Mouse (Mus musculus): ENCODE measurements around the gene Atf5. TPM values are rescaled to one million over a fixed set of nuclear protein-coding genes. Genes with fewer than 3 reads are reported as not detected.

Atf5 gene
- total and polyA plus RNA-seq, 3 experiments, result 13.4 to 82.3 (median 71.1) TPM

GRCm38 (mm10) chr7:44857905-44858304, 41.4 kb upstream of the Atf5 start:
- dilution Hi-C loops (cut with MboI; ENCODE audit: extremely low pct_ligation_motif_present, extremely low pct_unique_long_range_greater_than_20kb, low sequenced_read_pairs), result no loop called here
- H3K4me3 ChIP-seq (replicated peaks in 1 of 3; ENCODE audit: low read depth in 2 of 3, low read length in 2 of 3, poor library complexity in 1 of 3), result peak overlapping the region; percentile 64 to 92 (median 72)
- 0 out of 2 replicates have a peak, but pooled peaks cover under 1% of the 10 kb centered on the region for H3K79me2 ChIP-seq (replicated peaks; ENCODE audit: control insufficient read depth, extremely low read depth, insufficient read depth, poor library complexity, severe bottlenecking)
- peak overlapping the region; percentile 63 for H3K4me2 ChIP-seq (ENCODE audit: insufficient read depth, low read depth, poor library complexity, severe bottlenecking)
- TF ChIP-seq CHD2 (IDR thresholded peaks at IDR 0.05; ENCODE audit: low read length) (no peak), EP300 (IDR thresholded peaks at IDR 0.05; ENCODE audit: low read length) (no peak), MAX (IDR thresholded peaks at IDR 0.05; ENCODE audit: low read length) (no peak), GABPA (IDR thresholded peaks at IDR 0.05; ENCODE audit: insufficient replicate concordance, low read depth, low read length) (no peak), JUND (conservative IDR thresholded peaks at IDR 0.05; ENCODE audit: low read depth, low read length) (no peak), KAT2A (IDR thresholded peaks at IDR 0.05; ENCODE audit: insufficient replicate concordance, low read length) (no peak), RAD21 (IDR thresholded peaks at IDR 0.05; ENCODE audit: low read depth, low read length) (no peak)
- peak overlapping the region; percentile 74; the same call in 1 of the 2 replicates for H3K9ac ChIP-seq (ENCODE audit: insufficient read depth, low read depth)
- no peaks in the 10 kb centered on the region for H3K27me3 ChIP-seq (replicated peaks)
- in situ Hi-C loops (cut with MboI; ENCODE audit: low pct_ligation_motif_present, low pct_unique_long_range_greater_than_20kb, low sequenced_read_pairs), result loop anchor here (10.0 kb wide), 1 partner anchor 97 kb away; no protein-coding TSS in a partner anchor
- H3K36me3 ChIP-seq (replicated peaks in 1 of 2; ENCODE audit: control insufficient read depth in 1 of 2, insufficient read depth in 1 of 2, low read length in 1 of 2), result peaks cover 21 to 44% of the 10 kb centered on the region in 2 experiments
- no peaks in the 10 kb centered on the region for H3K9me3 ChIP-seq (replicated peaks; ENCODE audit: low read length)
- H3K27ac ChIP-seq (ENCODE audit: insufficient read depth, low read depth), result no peak overlapping the region
- H3K4me1 ChIP-seq (ENCODE audit: control insufficient read depth in 1 of 2, insufficient read depth in 2 of 2), result peaks cover 21 to 62% of the 10 kb centered on the region in 2 experiments
- peak; percentile 68 for DNase-seq (ENCODE audit: extremely low read depth)

- H3K4me1 ChIP-seq (ENCODE audit: control insufficient read depth in 1 of 2, insufficient read depth in 2 of 2), result peaks cover 28 to 68% of the 10 kb centered on the region in 2 experiments
- TF ChIP-seq SIN3A (IDR thresholded peaks at IDR 0.05; ENCODE audit: low read length), result peak; percentile 89
- TF ChIP-seq EP300 (IDR thresholded peaks at IDR 0.05; ENCODE audit: low read length), result no peak
- no peak for TF ChIP-seq ZKSCAN1 (IDR thresholded peaks at IDR 0.05; ENCODE audit: borderline replicate concordance, low read depth, low read length)
- TF ChIP-seq MAFK (IDR thresholded peaks at IDR 0.05; ENCODE audit: insufficient replicate concordance, low read length), result no peak
- TF ChIP-seq RCOR1 (conservative IDR thresholded peaks at IDR 0.05; ENCODE audit: low read depth, low read length), result no peak
- peak; percentile 73; the same call in 1 of the 2 replicates for TF ChIP-seq TBP (conservative IDR thresholded peaks at IDR 0.05; ENCODE audit: low read depth, low read length)
- TF ChIP-seq PAX5 (IDR thresholded peaks at IDR 0.05; ENCODE audit: low read length), result no peak
- no peak for TF ChIP-seq CHD1 (IDR thresholded peaks at IDR 0.05; ENCODE audit: low read depth, low read length)
- TF ChIP-seq MAX (IDR thresholded peaks at IDR 0.05; ENCODE audit: low read length), result peak; percentile 71; the same call in 1 of the 2 replicates
- TF ChIP-seq ZNF384 (IDR thresholded peaks at IDR 0.05; ENCODE audit: low read depth, low read length), result no peak
- peak; percentile 85; the same call in 1 of the 2 replicates for TF ChIP-seq E2F4 (IDR thresholded peaks at IDR 0.05; ENCODE audit: insufficient replicate concordance, low read depth, low read length)
- TF ChIP-seq HCFC1 (IDR thresholded peaks at IDR 0.05; ENCODE audit: low read depth, low read length), result peak; percentile 81
- peak; percentile 72; the same call in 1 of the 2 replicates for TF ChIP-seq IRF4 (IDR thresholded peaks at IDR 0.05; ENCODE audit: low read depth, low read length)
- TF ChIP-seq NRF1 (IDR thresholded peaks at IDR 0.05; ENCODE audit: low read depth, low read length), result peak; percentile 92
- no peak for TF ChIP-seq JUND (conservative IDR thresholded peaks at IDR 0.05; ENCODE audit: low read depth, low read length)
- no peak for TF ChIP-seq ZC3H11A (IDR thresholded peaks at IDR 0.05; ENCODE audit: low read depth, low read length)
- no peak for TF ChIP-seq CHD2 (IDR thresholded peaks at IDR 0.05; ENCODE audit: low read length)
- TF ChIP-seq MYC (IDR thresholded peaks at IDR 0.05; ENCODE audit: low read depth, low read length), result peak; percentile 39; the same call in 1 of the 2 replicates
- TF ChIP-seq ZMIZ1 (IDR thresholded peaks at IDR 0.05; ENCODE audit: low read depth, low read length), result peak; percentile 67
- peak; percentile 74; the same call in 1 of the 2 replicates for TF ChIP-seq MAZ (IDR thresholded peaks at IDR 0.05; ENCODE audit: low read depth, low read length)
- peak; percentile 79 for TF ChIP-seq POLR2A (IDR thresholded peaks at IDR 0.05; ENCODE audit: low read depth, low read length)
- peak; percentile 80; the same call in 1 of the 2 replicates for TF ChIP-seq KAT2A (IDR thresholded peaks at IDR 0.05; ENCODE audit: insufficient replicate concordance, low read length)
- no peak for TF ChIP-seq USF1 (IDR thresholded peaks at IDR 0.05; ENCODE audit: low read depth, low read length)
- 0 out of 2 replicates have a peak, but pooled peaks have one; percentile 36 for TF ChIP-seq UBTF (IDR thresholded peaks at IDR 0.05; ENCODE audit: low read depth, low read length)
- no peak for TF ChIP-seq USF2 (conservative IDR thresholded peaks at IDR 0.05; ENCODE audit: low read depth, low read length)
- TF ChIP-seq ETS1 (conservative IDR thresholded peaks at IDR 0.05; ENCODE audit: low read depth, low read length), result peak; percentile 51; the same call in 1 of the 2 replicates
- peak; percentile 80 for TF ChIP-seq MXI1 (IDR thresholded peaks at IDR 0.05; ENCODE audit: low read depth, low read length)
- TF ChIP-seq ELF1 (IDR thresholded peaks at IDR 0.05; ENCODE audit: low read depth, low read length), result peak; percentile 83
These were observed 40.6 kb upstream of the Atf5 start, which contains the start of gene Pnkp for GRCm38 (mm10) chr7:44857042-44857552. Pnkp (plus strand) TSS chr7:44857139.

More at GRCm38 (mm10) chr7:44857042-44857552, 40.6 kb upstream of the Atf5 start, which contains the start of gene Pnkp:
- no peaks in the 10 kb centered on the region for H3K9me3 ChIP-seq (replicated peaks; ENCODE audit: low read length)
- peak within 1 kb of the TSS; percentile 63 for H3K4me2 ChIP-seq (ENCODE audit: insufficient read depth, low read depth, poor library complexity, severe bottlenecking)
- peak within 1 kb of the TSS; percentile 64 to 92 (median 72) for H3K4me3 ChIP-seq (replicated peaks in 1 of 3; ENCODE audit: low read depth in 2 of 3, low read length in 2 of 3, poor library complexity in 1 of 3)
- H3K79me2 ChIP-seq (replicated peaks; ENCODE audit: control insufficient read depth, extremely low read depth, insufficient read depth, poor library complexity, severe bottlenecking), result peaks cover 8% of the 10 kb centered on the region; the same call in 1 of the 2 replicates
- peak; percentile 93 for DNase-seq (ENCODE audit: extremely low read depth)
- H3K27ac ChIP-seq (ENCODE audit: insufficient read depth, low read depth), result peak within 1 kb of the TSS; percentile 85
- in situ Hi-C loops (cut with MboI; ENCODE audit: low pct_ligation_motif_present, low pct_unique_long_range_greater_than_20kb, low sequenced_read_pairs), result loop anchor here (10.0 kb wide), 1 partner anchor 98 kb away; no protein-coding TSS in a partner anchor
- dilution Hi-C loops (cut with MboI; ENCODE audit: extremely low pct_ligation_motif_present, extremely low pct_unique_long_range_greater_than_20kb, low sequenced_read_pairs), result no loop called here
- peaks cover 18 to 44% of the 10 kb centered on the region in 2 experiments for H3K36me3 ChIP-seq (replicated peaks in 1 of 2; ENCODE audit: control insufficient read depth in 1 of 2, insufficient read depth in 1 of 2, low read length in 1 of 2)
- no peaks in the 10 kb centered on the region for H3K27me3 ChIP-seq (replicated peaks)
- H3K9ac ChIP-seq (ENCODE audit: insufficient read depth, low read depth), result peak within 1 kb of the TSS; percentile 74

All from CH12.LX (cell line).